Mouse (Mus musculus): Measurements from ENCODE around the gene Tanc1.
"Not testable (repeated sequence)": the region's sequence is repeated elsewhere in the genome, so short reads cannot be mapped to it uniquely, and the experiment has no call there.

The Tanc1 gene

GRCm38 (mm10) chr2:59830151-59830550 is 218.3 kb downstream of the Tanc1 start:
- DNase-seq (ENCODE audit: low read depth), result no peak

GRCm38 (mm10) chr2:59830940-59831339 is 219.1 kb downstream of the Tanc1 start:
- DNase-seq (ENCODE audit: low read depth), result no peak

GRCm38 (mm10) chr2:59831831-59832230 is 220.0 kb downstream of the Tanc1 start:
- no peak for DNase-seq (ENCODE audit: low read depth)

- DNase-seq (ENCODE audit: low read depth), result no peak
These were observed 227.0 kb downstream of the Tanc1 start for GRCm38 (mm10) chr2:59838825-59839224.

- DNase-seq (ENCODE audit: low read depth), result no peak
These were observed 227.9 kb downstream of the Tanc1 start for GRCm38 (mm10) chr2:59839755-59840154.

- no peak for DNase-seq (ENCODE audit: low read depth)
These were observed 228.3 kb downstream of the Tanc1 start for GRCm38 (mm10) chr2:59840191-59840590.

GRCm38 (mm10) chr2:59841189-59841939 is 229.5 kb downstream of the Tanc1 start:
- no peak for DNase-seq (ENCODE audit: low read depth)

- no peak for DNase-seq (ENCODE audit: low read depth)
These were observed 230.1 kb downstream of the Tanc1 start for GRCm38 (mm10) chr2:59841944-59842343.

GRCm38 (mm10) chr2:59842556-59843008 is 230.7 kb downstream of the Tanc1 start:
- DNase-seq (ENCODE audit: low read depth), result no peak

GRCm38 (mm10) chr2:59843156-59843555 is 231.3 kb downstream of the Tanc1 start:
- no peak for DNase-seq (ENCODE audit: low read depth)

- DNase-seq (ENCODE audit: low read depth), result no peak
These were observed 232.0 kb downstream of the Tanc1 start for GRCm38 (mm10) chr2:59843848-59844247.

- DNase-seq (ENCODE audit: low read depth), result not testable (repeated sequence)
These were observed 240.0 kb downstream of the Tanc1 start for GRCm38 (mm10) chr2:59851885-59852284.

GRCm38 (mm10) chr2:59852916-59853315 is 241.1 kb downstream of the Tanc1 start:
- DNase-seq (ENCODE audit: low read depth), result no peak

- no peak for DNase-seq (ENCODE audit: low read depth)
These were observed 241.7 kb downstream of the Tanc1 start for GRCm38 (mm10) chr2:59853543-59853942.

GRCm38 (mm10) chr2:59854363-59854762 is 242.5 kb downstream of the Tanc1 start:
- no peak for DNase-seq (ENCODE audit: low read depth)

GRCm38 (mm10) chr2:59862618-59863017 is 250.8 kb downstream of the Tanc1 start:
- no peak for DNase-seq (ENCODE audit: low read depth)

GRCm38 (mm10) chr2:59870526-59870925 is 258.7 kb downstream of the Tanc1 start:
- DNase-seq (ENCODE audit: low read depth), result peak; percentile 27

- no peak for DNase-seq (ENCODE audit: low read depth)
These were observed 264.6 kb downstream of the Tanc1 start for GRCm38 (mm10) chr2:59876482-59876881.

GRCm38 (mm10) chr2:59877335-59877734 is 265.5 kb downstream of the Tanc1 start:
- no peak for DNase-seq (ENCODE audit: low read depth)

GRCm38 (mm10) chr2:59878221-59878620 is 266.4 kb downstream of the Tanc1 start:
- DNase-seq (ENCODE audit: low read depth), result peak; percentile 6

GRCm38 (mm10) chr2:59881404-59881803 is 269.6 kb downstream of the Tanc1 start:
- DNase-seq (ENCODE audit: low read depth), result no peak

GRCm38 (mm10) chr2:59881831-59882741 is 270.2 kb downstream of the Tanc1 start, which contains the start of gene Wdsub1:
Gene Wdsub1 (minus strand): TSS chr2:59882591.
- DNase-seq (ENCODE audit: low read depth), result peak; percentile 69

GRCm38 (mm10) chr2:59882742-59883281 is 271.0 kb downstream of the Tanc1 start:
- DNase-seq (ENCODE audit: low read depth), result no peak

Data from fibroblast of lung, adult 2 months (primary cell).